Mouse (Mus musculus): ENCODE data around the gene Mef2d.

Gene Mef2d

DNA sequence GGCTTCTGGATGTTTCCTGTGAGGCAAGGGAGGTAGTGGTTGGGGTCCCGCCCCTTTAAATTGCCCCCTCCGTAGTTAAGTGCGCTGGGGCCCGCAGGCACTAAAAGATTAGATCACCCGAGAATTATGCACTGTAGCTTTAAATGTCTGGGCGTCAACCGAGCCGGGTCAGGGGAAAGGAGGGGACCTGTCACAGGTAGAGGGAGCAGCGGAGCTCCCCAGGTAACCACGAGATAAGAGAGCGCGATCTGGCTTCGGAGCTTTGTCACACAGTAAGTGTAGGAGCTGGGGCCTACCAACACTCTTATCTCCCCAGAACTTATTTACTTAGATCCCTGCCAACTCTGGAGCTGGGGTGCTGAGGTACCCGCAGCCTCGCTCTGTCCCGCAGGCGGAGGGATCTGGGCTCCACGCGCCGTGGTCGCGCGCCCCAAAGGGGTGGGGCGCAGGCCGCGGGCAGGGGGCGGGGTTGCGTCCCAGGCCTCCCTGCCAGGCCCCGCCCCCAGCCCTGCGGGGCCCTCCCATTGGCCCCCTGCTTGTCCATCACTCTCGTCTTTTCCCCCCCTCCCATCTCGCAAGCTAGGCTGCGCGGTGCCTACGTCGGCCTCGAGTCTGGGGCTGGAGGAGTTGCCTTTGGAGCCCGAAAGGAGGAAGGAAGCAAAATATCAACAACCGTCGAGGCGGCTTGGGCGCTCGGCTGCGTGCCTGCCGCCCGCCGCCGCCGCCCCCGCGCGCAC is at the start of gene Mef2d:
Mef2d (plus strand) TSS at position 586 of the 737 bp plus-strand sequence.
- peak; percentile 97 for DNase-seq

DNA sequence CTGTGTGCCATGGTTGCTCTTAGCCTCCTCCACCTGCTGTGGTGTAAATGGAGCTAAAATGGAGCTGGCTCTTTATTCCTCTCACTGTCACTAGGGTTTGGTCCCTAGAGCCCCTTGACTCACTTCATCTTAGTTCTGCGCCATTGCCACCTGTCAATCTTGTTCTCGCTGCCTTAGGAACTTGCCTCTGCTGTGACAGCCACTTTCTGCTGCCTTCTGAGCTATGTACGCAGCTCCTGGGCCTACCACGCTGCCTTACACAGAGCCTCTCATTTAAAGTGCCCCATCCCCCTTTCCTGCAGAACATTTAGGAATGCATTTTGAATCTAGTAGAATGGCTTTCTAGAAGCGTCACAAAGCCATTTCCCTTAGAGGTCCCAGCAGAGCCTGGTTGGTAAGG is 48.0 kb upstream of the Mef2d start:
- DNase-seq: no peak

DNA sequence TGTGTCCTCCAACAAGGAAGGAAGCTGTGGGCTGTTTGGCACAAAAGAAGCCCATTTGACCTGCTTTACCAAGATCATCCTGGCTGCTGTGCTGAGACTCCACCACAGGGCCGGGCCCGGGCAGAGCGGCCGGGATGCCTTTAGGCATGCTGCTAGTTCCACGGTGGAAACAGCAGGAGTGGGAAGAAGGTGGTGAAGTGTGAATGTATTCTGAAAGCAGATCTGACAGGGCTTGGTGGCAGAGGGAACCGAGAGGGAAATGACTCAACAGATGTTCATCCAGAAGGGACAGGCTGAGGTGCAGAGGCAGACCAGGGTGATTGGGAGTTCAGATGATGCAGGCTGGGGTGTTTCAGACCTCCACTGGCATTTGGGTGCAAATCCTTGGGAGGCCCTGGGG is 44.5 kb upstream of the Mef2d start:
- no peak for DNase-seq

DNA sequence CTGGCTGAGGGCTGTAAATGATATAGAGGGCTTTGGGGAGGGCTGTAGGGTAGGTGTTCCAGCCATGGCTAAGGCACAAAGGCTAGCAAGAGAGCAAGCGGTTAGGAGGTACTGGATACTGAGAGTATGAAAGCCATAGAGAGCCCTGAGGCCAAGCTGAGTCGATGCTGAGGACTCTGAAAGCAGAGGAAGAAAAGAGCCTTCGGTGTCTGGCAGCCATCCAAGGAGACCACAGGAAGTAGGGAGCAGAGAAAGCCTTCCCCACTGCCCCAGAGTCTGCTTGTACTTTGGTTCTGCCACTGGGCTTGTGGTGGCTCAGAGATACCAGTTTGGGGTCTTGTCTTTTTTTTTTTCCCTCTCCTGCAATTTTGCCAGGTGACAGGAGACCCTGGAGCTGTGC is 41.9 kb upstream of the Mef2d start:
- peak; percentile 40 for DNase-seq

DNA sequence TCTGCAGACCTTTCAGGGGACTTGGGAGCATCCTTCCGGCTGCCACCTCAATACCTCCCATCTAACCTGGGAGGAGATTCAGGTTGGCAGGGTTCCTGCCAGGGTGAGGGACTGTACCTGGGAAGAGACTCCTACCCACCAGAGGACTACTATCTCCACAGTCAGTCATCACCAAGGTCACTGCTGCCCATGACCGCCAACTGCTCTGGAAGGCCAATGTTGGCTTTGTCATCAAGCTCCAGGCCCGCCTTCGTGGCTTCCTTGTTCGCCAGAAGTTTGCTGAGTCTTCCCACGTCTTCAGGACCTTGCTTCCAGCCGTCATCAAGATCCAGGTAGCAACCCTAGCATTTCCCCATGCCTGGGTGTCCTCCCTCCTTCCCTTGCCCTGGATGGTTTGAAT is 40.4 kb upstream of the Mef2d start:
- no peak for DNase-seq

DNA sequence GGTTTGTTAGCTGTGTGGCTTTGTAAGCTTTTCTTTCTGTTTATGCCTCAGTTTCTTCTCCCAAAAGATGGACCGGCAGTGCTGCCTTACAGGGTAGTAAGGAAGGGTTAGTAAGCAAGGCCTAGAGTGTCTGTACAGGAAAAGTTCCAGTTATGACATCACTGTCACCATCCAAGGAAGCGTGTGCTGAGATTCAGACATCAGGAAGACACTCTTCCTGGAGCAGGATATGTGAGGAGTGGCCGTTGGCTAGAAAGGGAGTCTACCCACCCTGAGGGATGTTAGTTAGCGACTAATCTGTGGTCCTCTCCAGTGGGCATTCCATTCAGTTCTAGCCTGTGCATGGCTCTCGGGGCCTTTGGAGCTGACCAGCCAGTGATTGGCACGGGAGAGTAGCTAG is 40.0 kb upstream of the Mef2d start:
- DNase-seq: no peak

DNA sequence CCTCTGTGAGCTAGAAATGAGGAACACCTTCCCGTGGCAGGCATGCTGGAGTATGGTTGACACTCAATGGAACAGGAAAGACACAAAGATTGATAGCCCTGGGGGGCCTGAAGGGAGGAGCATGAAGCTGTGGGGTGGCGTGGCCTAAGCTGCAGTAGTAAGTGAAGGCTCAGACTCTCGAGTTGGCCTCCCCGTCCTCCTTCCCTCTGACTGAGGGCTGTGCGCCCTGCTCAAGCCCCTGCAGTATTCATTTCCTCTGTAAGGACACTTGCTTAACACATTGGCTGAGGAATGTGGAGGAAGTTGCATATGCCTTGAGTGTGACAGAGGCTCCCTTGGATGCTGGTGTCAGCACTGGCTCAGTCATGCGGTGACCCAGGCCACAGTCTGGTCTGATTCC is 39.6 kb upstream of the Mef2d start:
- DNase-seq: peak; percentile 82

DNA sequence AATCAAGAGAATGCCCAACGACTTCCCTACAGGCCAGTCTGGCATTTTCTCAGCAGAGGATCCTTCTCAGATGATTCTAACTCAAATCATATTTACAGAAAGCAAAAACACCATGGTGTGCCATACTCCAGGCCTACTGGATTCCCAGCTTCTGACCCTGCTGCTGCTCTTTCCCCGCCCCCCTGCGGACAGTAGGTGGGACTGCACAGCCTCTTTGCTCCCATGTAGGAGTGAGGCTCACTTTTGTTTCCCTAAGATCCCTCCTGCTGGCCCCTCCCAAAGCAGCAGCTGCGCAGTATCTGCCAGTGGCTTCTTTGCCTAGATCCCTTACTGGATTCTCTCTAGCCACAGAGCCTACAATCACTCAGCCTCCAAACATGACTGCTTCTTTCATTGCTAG is 36.0 kb upstream of the Mef2d start:
- DNase-seq: no peak

DNA sequence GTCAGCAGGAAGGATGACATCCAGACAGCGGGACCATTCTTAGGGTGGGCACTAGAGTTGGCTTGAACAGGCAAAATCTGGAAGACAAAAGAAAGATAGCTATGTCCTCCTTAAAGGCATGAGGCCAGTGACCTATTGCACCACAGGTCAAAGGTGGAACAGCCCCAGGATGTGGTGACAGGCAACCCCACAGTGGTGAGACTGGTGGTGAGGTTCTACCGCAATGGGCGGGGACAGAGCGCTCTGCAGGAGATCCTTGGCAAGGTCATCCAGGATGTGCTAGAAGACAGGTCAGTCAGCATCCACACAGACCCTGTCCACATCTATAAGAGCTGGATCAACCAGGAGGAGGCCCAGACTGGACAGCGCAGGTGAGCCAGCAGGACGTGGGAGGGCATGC is 33.0 kb upstream of the Mef2d start:
- DNase-seq: no peak

DNA sequence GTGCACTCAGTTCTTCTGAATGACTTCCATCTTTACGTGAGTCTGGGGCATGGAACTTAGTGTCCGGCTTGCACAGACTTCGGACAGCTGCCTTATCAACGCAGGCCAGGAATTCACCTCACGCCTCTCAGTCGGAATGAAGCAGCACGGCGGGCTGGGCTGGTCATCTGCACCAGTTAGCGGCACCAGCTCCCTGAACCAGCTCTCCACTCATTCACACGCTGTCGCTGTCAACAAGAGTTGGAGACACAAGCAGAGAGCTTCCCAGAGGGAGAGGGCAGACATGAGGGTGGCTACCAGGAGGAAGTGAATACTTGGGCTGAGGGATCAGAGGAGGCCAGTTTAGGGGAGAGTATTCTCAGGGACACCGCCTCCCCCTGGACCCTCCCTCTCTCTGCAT is 27.8 kb upstream of the Mef2d start:
- DNase-seq: no peak

DNA sequence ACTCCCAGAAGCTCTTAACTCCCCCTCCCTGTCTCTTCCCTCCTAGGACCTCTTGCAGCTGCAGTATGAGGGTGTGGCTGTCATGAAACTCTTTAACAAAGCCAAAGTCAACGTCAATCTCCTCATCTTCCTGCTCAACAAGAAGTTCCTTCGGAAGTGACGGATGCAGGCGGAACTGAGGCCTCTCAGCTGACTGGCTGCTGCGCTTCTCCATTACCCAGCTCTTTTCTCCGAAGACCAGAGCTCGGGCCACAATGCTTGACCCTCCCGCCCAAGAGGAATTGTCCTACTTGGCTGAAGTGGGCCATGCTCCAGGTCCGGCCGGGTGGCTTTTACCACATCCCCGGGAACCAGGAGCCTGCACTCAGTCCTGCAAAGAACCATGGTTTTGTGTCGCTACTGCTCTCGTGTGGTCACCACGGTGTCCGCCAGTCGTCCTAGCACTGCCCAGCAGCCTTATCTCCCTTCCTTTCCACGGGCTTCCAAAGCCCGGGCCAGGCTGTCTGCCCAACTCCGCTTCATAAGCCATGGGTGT is 22.0 kb upstream of the Mef2d start:
- no peak for DNase-seq

DNA sequence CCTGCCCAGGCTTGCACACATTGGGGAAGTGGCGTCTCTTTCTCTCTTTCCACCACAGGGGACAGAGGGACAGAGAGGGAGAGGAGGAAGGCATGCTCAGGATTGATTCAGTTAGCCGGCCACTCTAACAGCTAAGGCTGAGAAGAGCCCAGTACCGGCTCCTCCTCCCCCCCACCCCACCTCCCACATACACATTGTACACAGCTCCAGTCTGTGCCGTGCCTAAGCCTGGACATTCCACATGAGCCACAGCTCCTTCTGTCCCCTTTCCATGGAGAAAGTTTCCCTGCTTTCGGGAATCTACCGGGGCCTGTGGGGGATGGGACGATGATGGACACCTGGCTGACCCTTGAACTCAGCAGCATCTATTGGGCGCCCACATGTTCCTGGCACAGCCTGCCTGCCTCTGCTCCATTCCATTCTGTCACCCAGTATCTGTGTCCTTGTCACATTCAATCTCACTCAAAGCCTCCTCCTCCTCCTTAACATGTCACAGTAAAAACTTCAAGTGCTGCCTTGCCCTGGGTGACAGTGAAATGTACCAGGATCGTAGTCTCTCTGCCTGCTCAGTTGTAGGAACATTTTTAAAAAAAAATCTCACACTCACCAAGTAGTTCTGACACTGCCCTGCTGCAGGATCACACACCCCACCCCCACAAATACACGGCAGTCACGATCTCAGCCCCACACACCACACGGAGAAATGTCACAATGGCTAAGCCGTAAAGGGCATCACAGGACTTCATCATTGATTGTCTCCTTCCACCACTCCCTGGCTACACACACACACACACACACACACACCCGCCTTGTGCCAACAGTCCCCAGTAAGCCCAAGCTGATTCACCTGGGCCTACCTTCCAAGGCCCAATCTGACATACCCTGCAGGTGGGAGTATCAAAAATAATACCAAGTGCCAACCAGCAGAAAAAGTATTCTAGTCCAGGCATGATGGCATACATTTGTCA is 20.7 kb upstream of the Mef2d start:
- DNase-seq: no peak

DNA sequence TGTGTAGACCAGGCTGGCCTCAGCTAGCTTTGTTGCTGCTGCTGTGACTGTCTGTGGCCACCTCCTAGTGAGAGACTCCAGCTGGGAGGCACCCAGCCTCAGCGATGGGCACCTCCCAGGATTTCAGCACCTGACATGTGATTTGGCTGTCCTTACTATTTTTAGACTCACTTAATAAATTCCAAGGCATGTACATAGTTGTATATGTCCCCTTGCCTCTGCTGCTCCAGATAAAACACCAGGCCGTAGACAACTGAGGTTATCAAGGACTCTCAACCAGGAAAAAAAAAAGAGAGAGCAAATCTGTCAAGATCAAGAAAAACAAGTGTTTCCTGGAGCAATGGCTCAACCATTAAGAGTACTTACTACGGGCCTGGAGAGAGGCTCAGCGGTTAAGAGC is 17.0 kb upstream of the Mef2d start:
- DNase-seq: no peak

DNA sequence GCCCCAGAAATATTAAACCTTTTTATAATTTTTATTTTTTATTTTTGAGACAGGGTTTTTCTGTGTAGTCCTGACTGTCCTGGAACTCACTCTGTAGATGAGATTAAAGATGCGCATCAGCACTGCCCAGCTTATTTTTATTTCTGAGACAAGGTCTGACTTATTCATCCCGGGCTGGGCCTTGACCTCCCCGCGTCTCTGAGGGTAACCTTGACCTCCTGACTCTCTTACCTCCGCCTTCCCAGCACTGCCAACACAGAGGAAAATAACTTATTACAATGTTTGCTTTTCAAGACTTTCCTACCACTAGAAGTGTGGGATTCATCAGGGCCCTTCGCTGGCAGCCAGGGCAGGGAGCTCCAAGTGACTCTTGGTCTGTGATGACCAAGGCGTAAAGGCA is 16.0 kb upstream of the Mef2d start:
- no peak for DNase-seq

DNA sequence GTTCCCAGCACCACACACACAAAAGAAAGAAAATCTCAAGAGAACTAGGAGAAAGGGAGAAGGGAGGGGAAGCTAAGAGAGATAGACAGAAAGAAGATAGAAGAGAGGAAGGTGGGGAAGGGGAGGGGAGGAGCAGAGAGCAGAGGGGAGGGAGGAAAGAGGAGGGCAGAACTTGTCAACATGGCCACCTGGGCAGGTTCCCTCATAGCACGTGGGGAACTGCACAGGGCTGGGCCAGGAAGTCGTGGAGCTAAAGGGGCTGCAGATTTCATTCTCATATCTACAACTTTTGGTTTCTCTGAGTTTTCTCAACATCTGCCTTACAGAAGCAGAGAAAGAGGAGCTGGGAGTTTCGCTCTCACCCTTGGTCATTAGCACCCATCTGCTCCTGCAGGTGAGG is 14.5 kb upstream of the Mef2d start:
- no peak for DNase-seq

DNA sequence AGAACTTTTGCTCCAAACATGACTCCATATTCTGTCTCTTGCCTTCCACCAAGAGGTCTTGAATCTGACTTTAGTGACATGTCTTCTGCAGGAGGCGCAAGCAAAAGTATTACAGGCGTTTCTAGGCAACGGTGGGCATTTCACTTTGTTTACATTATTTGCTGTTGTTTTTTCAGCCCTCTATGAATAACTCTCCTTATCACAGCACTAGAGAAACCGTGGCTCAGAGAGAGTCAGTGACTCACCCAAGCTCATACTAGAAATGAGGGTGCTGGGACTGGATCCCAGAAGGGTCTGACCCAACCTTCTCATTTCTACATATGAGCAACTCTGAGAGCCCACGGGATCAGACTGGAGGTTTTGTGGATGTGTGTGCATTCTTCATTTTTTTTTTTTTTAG is 14.1 kb upstream of the Mef2d start:
- DNase-seq: no peak

DNA sequence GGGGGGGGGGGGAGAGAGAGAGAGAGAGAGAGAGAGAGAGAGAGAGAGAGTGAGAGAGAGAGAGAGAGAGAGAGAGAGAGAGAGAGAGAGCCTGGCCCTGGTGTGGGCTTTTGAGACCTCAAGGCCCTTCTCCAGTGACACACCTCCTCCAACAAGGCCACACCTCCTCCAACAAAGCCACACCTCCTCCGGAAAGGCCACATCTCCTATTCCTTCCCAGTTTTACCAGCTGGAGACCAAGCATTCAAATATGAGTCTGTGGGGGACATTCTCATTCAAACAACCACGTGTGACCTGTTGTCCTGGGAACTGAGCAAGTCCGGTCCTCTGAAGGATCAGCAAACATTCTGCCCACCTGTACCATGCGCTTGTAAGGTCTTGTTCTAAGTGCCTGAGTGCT is 13.2 kb upstream of the Mef2d start:
- no peak for DNase-seq

DNA sequence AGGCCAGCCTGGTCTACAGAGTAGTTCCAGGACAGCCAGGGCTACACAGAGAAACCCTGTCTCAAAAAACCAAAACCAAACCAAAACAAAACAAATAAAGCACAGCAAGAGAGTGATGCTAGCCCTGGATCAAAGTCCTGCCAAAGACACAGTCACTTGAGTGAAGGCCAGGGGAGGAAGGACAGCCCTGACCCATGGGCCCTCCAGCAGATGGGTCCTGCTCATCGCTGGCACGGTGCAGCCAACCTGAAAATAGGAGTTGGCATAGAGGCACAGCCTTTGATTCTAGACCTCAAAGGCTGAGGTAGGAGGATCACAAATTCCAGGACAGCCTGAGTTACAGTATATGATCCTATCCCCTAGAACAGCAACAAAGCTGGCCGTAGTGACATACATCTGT is 11.1 kb upstream of the Mef2d start:
- DNase-seq: no peak

DNA sequence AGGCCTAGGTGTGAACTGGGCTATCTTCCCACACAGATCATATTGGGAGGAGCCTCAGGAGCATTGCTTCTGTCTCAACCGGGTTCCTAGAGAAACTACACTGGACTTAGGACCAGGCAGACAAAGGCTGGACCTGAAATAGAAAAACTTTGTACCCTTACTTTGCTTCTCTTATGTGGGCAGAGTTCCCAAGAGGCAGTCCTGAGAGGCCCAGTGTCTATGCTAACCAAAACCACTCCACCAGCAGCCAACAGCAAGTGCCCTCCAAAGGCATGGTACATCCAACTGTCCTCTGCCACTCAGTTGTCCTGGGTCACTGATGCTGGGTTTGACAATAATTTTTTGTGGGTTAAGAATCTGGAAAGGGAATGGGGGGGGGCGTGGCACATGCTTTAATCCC is 9.7 kb upstream of the Mef2d start:
- no peak for DNase-seq

DNA sequence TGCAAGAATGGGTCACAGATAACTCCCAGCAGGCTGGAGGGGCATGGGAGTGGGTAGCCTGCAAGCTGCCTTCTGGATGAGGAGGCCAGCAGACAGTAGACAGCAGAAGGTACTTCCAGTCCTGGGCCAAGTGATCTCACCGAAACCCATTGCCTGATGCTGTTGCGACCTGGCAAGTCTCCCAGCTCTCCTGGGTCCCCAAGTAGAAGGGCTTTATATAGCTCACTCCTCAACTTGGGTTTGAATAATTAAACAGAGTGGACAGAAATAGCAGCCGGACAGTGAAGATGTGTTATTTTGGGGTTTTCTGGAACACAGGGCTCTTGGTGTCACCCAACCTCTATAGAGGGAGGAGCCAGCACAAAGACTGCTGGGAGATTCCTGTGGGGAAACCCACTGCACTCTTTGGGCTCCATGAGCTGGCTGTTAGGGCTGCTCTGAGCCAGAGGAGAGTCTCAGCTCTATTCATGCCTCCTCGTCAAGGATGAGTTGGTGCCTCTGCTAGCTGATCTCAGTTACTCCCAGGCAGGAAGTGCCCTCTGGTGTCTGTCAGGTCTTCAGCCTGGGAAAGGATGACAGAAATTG is 8.9 kb upstream of the Mef2d start:
- DNase-seq: peak; percentile 31

DNA sequence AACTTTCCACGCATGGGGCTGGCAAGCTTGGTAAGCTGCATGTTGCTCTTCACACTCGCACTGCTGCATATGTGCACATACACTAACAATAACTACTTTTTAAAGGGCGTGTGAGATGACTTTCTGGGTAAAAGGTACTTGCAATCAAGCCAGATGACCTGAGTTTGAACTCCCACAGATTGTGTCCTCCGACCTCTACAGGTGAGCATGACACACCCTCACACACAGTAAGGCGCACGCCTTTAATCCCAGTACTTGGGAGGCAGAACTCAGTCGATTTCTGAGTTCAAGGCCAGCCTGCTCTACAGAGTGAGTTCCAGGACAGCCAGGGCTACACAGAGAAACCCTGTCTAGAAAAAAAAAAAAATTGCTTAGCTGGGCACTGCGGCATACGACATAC is 5.8 kb upstream of the Mef2d start:
- DNase-seq: no peak

DNA sequence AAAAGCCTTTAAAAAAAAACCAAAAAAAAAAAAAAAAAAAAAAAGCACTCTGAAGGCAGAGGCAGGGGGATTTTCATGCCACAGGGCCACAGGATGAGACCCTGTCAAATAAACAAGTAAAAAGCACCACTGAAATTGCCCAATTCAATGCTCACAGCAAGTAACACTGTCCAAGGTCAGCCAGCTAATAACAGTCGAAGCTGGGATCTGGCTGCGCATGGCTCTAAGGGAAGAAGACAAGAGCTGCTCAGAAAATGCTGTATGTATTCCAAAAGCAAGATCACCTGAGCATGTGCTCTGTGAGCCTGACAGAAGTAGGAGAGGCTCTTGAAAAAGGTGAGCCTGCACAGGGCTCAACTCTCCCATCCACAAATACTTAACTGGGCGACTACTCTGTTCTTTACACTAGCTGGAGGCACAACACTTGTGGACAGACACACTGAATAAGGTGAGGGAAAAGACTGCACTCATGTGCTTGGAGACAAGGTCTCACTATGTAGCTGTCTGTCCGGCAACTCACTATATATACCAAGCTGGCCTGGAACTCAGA is 5.2 kb upstream of the Mef2d start:
- no peak for DNase-seq

DNA sequence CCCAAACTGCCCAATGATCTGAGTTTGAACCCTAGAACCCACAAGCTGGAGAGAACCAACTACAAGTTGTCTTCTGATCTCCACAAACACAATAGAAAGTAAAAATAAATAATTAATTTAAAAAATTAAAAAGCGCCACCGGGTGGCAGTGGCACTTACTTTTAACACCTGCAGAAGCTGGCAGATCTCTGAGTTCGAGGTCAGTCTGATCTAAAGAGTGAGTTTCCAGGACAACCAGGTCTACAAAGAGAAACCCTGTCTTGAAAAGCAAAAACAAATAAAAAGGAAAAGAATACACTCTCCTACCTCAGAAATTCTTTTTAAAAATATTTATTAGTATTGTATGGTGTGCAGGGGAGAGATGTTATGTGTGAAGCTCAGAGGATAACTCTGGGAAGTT is 4.4 kb upstream of the Mef2d start:
- DNase-seq: no peak
